Comparison of ENCODE assay signal across 8 mouse cellular contexts in the genomic region with DNA sequence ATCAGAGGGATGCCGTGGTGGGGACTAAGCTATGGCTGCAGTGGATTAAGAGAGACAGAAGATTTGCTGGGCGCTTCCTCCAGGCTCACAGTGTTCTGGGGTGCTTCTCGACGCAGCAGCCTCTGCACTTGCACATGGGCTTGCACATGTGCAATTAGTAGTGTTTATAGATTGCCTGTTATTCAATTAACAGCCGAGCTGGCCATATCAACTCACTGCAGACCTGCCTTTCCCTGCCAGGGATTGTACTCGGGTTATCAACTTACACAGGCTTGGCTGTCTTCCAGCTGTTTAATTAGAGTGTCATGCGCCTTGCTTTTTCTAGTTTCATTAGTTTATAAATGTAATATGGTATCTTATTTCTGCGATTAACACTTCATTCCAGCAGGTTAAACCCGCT.
DNase-seq lines count a peak whose midpoint lies in the region; ATAC-seq lines count a peak whose summit lies in the region.
"Had no signal": no experiment of that assay in that cellular context is flagged by ENCODE, and none has a peak within 500 bp of the region (broad histone marks: within the 10 kb centered on the region; RNA-seq: fewer than 3 reads in every experiment).

No protein-coding gene starts in this region.

- no peak overlapping the region for H3K4me2 ChIP-seq in limb, embryonic 13.5 days (replicated peaks)
- 0 out of 2 replicates have a peak overlapping the region, but pooled peaks have one; percentile 15 for H3K4me2 ChIP-seq in forebrain, embryonic 13.5 days
- no peak overlapping the region for H3K4me2 ChIP-seq in hindbrain, embryonic 15.5 days

- peaks cover 3% of the 10 kb centered on the region for H3K36me3 ChIP-seq in limb, embryonic 13.5 days
- peaks cover 8% of the 10 kb centered on the region; the same call in 1 of the 2 replicates for H3K36me3 ChIP-seq in limb, embryonic 10.5 days
- no peaks in the 10 kb centered on the region for H3K36me3 ChIP-seq in forebrain, embryonic 13.5 days (ENCODE audit: poor library complexity, severe bottlenecking)
- H3K36me3 ChIP-seq in hindbrain, embryonic 15.5 days, result no peaks in the 10 kb centered on the region

- 0 out of 2 replicates have a peak, but pooled peaks have one; percentile 26 for ATAC-seq in limb, embryonic 13.5 days (ENCODE audit: low FRiP score, low read depth)
- ATAC-seq in forebrain, embryonic 13.5 days, result peak; percentile 67; the same call in 1 of the 2 replicates
- peak; percentile 76 for ATAC-seq in hindbrain, embryonic 15.5 days (ENCODE audit: low FRiP score, low read depth)

- no peaks in the 10 kb centered on the region for H3K9me3 ChIP-seq in limb, embryonic 13.5 days
- no peaks in the 10 kb centered on the region for H3K9me3 ChIP-seq in limb, embryonic 10.5 days (replicated peaks)
- H3K9me3 ChIP-seq in forebrain, embryonic 13.5 days (replicated peaks), result no peaks in the 10 kb centered on the region
- no peaks in the 10 kb centered on the region for H3K9me3 ChIP-seq in hindbrain, embryonic 15.5 days

- no peak overlapping the region for H3K27ac ChIP-seq in limb, embryonic 13.5 days
- H3K27ac ChIP-seq in limb, embryonic 10.5 days, result no peak overlapping the region
- no peak overlapping the region for H3K27ac ChIP-seq in forebrain, embryonic 13.5 days
- H3K27ac ChIP-seq in hindbrain, embryonic 15.5 days (replicated peaks), result no peak overlapping the region

- H3K27me3 ChIP-seq in limb, embryonic 13.5 days, result no peaks in the 10 kb centered on the region
- H3K27me3 ChIP-seq in limb, embryonic 10.5 days (ENCODE audit: low read depth, poor library complexity, severe bottlenecking), result no peaks in the 10 kb centered on the region
- H3K27me3 ChIP-seq in forebrain, embryonic 13.5 days, result no peaks in the 10 kb centered on the region
- no peaks in the 10 kb centered on the region for H3K27me3 ChIP-seq in hindbrain, embryonic 15.5 days

- H3K4me3 ChIP-seq in limb, embryonic 13.5 days, result no peak overlapping the region
- no peak overlapping the region for H3K4me3 ChIP-seq in limb, embryonic 10.5 days
- H3K4me3 ChIP-seq in forebrain, embryonic 13.5 days, result no peak overlapping the region
- no peak overlapping the region for H3K4me3 ChIP-seq in hindbrain, embryonic 15.5 days

- no peak for DNase-seq in limb, embryonic 10.5 days (ENCODE audit: low spot score)
- peak; percentile 24 for DNase-seq in skeletal muscle tissue, adult 2 months (ENCODE audit: low read depth, low spot score)
- DNase-seq in frontal cortex, postnatal 10 days (ENCODE audit: low spot score in 2 of 2), result no peak
- DNase-seq in cerebellum, adult 11 months, result no peak
- DNase-seq: left cerebral cortex, postnatal 4 days had no signal

- no peak overlapping the region for H3K9ac ChIP-seq in limb, embryonic 13.5 days
- H3K9ac ChIP-seq in forebrain, embryonic 13.5 days, result no peak overlapping the region
- no peak overlapping the region for H3K9ac ChIP-seq in hindbrain, embryonic 15.5 days

- H3K4me1 ChIP-seq in limb, embryonic 13.5 days, result peaks cover 12% of the 10 kb centered on the region
- peaks cover 12% of the 10 kb centered on the region for H3K4me1 ChIP-seq in limb, embryonic 10.5 days
- peaks cover 14% of the 10 kb centered on the region; the same call in 1 of the 2 replicates for H3K4me1 ChIP-seq in forebrain, embryonic 13.5 days
- peaks cover 7% of the 10 kb centered on the region for H3K4me1 ChIP-seq in hindbrain, embryonic 15.5 days (replicated peaks)

- 27% methylated on average over 9 of the region's 9 CpGs for WGBS in limb, embryonic 13.5 days
- 63% methylated on average over 9 of the region's 9 CpGs for WGBS in limb, embryonic 10.5 days
- WGBS in forebrain, embryonic 13.5 days, result 45% methylated on average over 9 of the region's 9 CpGs
- WGBS in hindbrain, embryonic 15.5 days, result 45% methylated on average over 9 of the region's 9 CpGs

Comparison
In these comparisons a context has a peak if more than half of its experiments do, and no peak if none do; other contexts are left out.
1. ATAC-seq: peak in every context shown above with its lines; median percentile 76 in hindbrain, embryonic 15.5 days; 67 in forebrain, embryonic 13.5 days; 26 in limb, embryonic 13.5 days.